Mouse (Mus musculus) midbrain, embryonic 15.5 days (tissue): ENCODE measurements around the gene Jaml. TPM values are rescaled to one million over a fixed set of nuclear protein-coding genes. Genes with fewer than 3 reads are reported as not detected.

ENCODE experiments used
- ATAC-seq: fragments of 200-750 bp; cut with Nextera tagmentation; replicated peaks from 2 replicates; pipeline ENCODE4 v1.8.0; 2017; ENCODE audit warnings: moderate TSS enrichment
- H3K27ac ChIP-seq: fragments of 300-500 bp; sonication (generic); 2 replicates; pipeline ENCODE4 v1.5.1; 2015; ENCODE audit warnings: mild to moderate bottlenecking, inconsistent platforms
- H3K27me3 ChIP-seq: fragments of 300-500 bp; sonication (generic); replicated peaks from 2 replicates; pipeline ENCODE4 v1.6.1; 2015; ENCODE audit warnings: inconsistent platforms
- H3K36me3 ChIP-seq: fragments of 300-500 bp; sonication (generic); replicated peaks from 2 replicates; pipeline ENCODE4 v1.6.1; 2015; ENCODE audit warnings: inconsistent platforms
- H3K4me1 ChIP-seq: fragments of 300-500 bp; sonication (generic); 2 replicates; pipeline ENCODE4 v1.6.1; 2015; ENCODE audit warnings: inconsistent platforms
- H3K4me2 ChIP-seq: fragments of 300-500 bp; sonication (generic); 2 replicates; pipeline ENCODE4 v1.6.1; 2015; ENCODE audit warnings: inconsistent platforms, mild to moderate bottlenecking, moderate library complexity
- H3K4me3 ChIP-seq: fragments of 300-500 bp; sonication (generic); 2 replicates; pipeline ENCODE4 v1.5.1; 2015; ENCODE audit warnings: mild to moderate bottlenecking, inconsistent platforms
- H3K9ac ChIP-seq: fragments of 300-500 bp; sonication (generic); 2 replicates; pipeline ENCODE4 v1.6.1; 2015; ENCODE audit warnings: mild to moderate bottlenecking, inconsistent platforms
- H3K9me3 ChIP-seq: fragments of 300-500 bp; sonication (generic); 2 replicates; pipeline ENCODE4 v1.6.1; 2016; ENCODE audit warnings: inconsistent platforms
- WGBS: fragments of 180-500 bp; shearing (Covaris S2); methylation state at CpG from one replicate; pipeline ENCODE4 v1.1.7; 2015; ENCODE audit warnings: mixed read lengths; 5-methylcytosine and 5-hydroxymethylcytosine counted together
- polyA plus RNA-seq: library from polyadenylated mRNA; unstranded; fragments of >200 nt; fragmentation: Nextera tagmentation; extraction: Ambion mirVana; gene quantifications from 2 replicates; pipeline ENCODE4 v1.2.1, GENCODE M21; 2015

Jaml gene
- polyA plus RNA-seq, 1 experiment from 2014 or later, result 0.26 TPM

DNA sequence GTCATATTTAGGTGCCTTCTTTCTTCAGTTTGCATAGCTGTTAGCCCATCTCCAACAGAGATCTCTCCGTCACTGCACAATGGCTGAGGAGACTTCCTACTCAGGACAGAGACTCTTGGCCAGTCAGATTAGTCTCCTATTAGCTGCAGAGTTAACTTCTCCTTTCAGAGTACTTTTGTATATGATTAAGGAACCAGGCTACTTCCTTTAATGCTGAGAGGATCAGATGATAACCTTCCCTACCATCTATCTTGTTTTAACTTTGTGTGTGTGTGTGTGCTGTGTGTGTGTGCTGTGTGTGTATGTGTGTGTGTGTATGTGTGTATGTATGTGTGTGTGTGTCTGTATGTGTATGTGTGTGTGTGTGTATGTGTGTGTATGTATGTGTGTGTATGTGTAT, 29.3 kb upstream of the Jaml start:
- WGBS, result 85% methylated on average over 1 of the region's 1 CpGs
- Histone ChIP-seq H3K9me3 (no peaks in the 10 kb centered on the region), H3K27ac (no peak overlapping the region), H3K4me3 (no peak overlapping the region), H3K4me2 (no peak overlapping the region), H3K9ac (no peak overlapping the region), H3K27me3 (peaks cover 30% of the 10 kb centered on the region), H3K4me1 (peaks cover 6% of the 10 kb centered on the region), H3K36me3 (no peaks in the 10 kb centered on the region)
- ATAC-seq, result no peak

GRCm38 (mm10) chr9:45050301-45050700, 28.7 kb upstream of the Jaml start:
- Histone ChIP-seq H3K4me3 (no peak overlapping the region), H3K9me3 (no peaks in the 10 kb centered on the region), H3K27me3 (peaks cover 27% of the 10 kb centered on the region), H3K9ac (no peak overlapping the region), H3K4me2 (no peak overlapping the region), H3K4me1 (peaks cover 6% of the 10 kb centered on the region), H3K27ac (no peak overlapping the region), H3K36me3 (no peaks in the 10 kb centered on the region)
- no peak for ATAC-seq
- 81% methylated on average over 2 of the region's 2 CpGs for WGBS

DNA sequence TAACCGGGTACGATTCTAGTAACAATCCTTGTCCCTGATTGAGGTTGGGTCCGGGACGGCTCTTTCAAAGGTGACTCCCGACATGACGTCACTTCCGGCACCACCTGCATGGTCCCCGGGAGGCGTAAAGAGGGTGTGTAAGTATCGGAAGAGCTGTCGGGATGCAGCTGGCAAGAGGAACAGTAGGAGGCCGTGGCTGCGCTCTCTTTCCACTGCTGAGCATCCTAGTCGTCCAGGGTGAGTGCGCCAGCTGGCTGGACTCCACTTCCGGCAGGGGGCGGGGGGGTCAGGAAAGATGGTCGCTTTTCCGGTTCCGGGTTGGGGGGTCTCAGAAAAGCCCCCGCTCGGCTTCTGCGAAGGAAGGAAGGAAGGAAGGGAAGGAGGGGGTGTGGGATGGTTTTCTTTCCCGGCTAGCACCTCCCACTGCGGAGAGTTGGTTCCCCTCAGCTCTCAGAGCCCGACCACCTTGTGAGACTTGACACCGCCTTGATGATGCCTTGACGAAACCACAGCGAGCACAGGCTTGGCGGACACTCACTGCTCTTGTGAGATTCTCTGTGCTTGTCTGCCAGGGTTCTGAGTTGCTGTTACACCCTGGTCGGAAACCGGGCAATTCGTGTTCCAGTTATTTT, 23.8 kb upstream of the Jaml start, which contains the start of gene Mpzl3:
Gene Mpzl3 (plus strand): TSS at position 105 of the 632 bp plus-strand sequence.
- WGBS, result under 1% methylated on average over 28 of the region's 33 CpGs
- H3K4me2 ChIP-seq, result peak within 1 kb of the TSS; percentile 73
- no peaks in the 10 kb centered on the region for H3K36me3 ChIP-seq
- peak within 1 kb of the TSS; percentile 100 for H3K27ac ChIP-seq
- H3K4me3 ChIP-seq, result peak within 1 kb of the TSS; percentile 88
- no peaks in the 10 kb centered on the region for H3K9me3 ChIP-seq
- H3K27me3 ChIP-seq, result peaks cover 29% of the 10 kb centered on the region
- peak; percentile 99 for ATAC-seq
- peak within 1 kb of the TSS; percentile 71 for H3K9ac ChIP-seq
- H3K4me1 ChIP-seq, result peaks cover 6% of the 10 kb centered on the region

- no peak overlapping the region for H3K4me2 ChIP-seq
- H3K9me3 ChIP-seq, result no peaks in the 10 kb centered on the region
- 53% methylated on average over 5 of the region's 5 CpGs for WGBS
- H3K4me3 ChIP-seq, result no peak overlapping the region
- no peak for ATAC-seq
- H3K4me1 ChIP-seq, result peaks cover 6% of the 10 kb centered on the region
- no peaks in the 10 kb centered on the region for H3K36me3 ChIP-seq
- peaks cover 17% of the 10 kb centered on the region for H3K27me3 ChIP-seq
- no peak overlapping the region for H3K27ac ChIP-seq
- no peak overlapping the region for H3K9ac ChIP-seq
These were observed 20.6 kb upstream of the Jaml start for GRCm38 (mm10) chr9:45058304-45058940.

DNA sequence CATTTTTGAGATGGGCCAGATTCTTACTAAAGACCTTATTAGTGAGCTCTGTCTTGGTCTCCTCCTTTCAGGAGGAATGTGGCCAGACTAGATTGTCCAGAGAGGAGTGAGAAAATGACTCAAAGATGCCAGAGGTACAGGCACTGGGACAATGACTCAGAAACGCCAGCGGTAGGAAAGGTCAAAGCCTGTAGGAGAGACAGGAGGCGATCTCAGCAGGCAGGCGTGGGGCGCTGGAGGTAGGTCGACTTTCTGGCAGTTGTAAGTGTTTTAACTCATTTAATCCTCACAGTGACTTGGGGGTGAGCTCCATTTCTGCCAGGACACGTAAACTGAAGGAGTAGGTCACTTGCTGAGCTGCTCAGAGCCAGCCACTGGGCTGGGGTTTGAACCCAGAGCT, 18.8 kb upstream of the Jaml start:
- Histone ChIP-seq H3K4me3 (no peak overlapping the region), H3K9ac (no peak overlapping the region), H3K27me3 (peaks cover 17% of the 10 kb centered on the region), H3K36me3 (no peaks in the 10 kb centered on the region), H3K9me3 (no peaks in the 10 kb centered on the region), H3K4me2 (no peak overlapping the region), H3K4me1 (no peaks in the 10 kb centered on the region), H3K27ac (no peak overlapping the region)
- ATAC-seq, result no peak
- 55% methylated on average over 7 of the region's 7 CpGs for WGBS

- H3K4me2 ChIP-seq, result no peak overlapping the region
- 82% methylated on average over 3 of the region's 3 CpGs for WGBS
- no peaks in the 10 kb centered on the region for H3K36me3 ChIP-seq
- no peaks in the 10 kb centered on the region for H3K9me3 ChIP-seq
- H3K9ac ChIP-seq, result no peak overlapping the region
- H3K27ac ChIP-seq, result no peak overlapping the region
- H3K27me3 ChIP-seq, result peaks cover 11% of the 10 kb centered on the region
- H3K4me3 ChIP-seq, result no peak overlapping the region
- H3K4me1 ChIP-seq, result no peaks in the 10 kb centered on the region
- ATAC-seq, result no peak
These were observed 16.3 kb upstream of the Jaml start for GRCm38 (mm10) chr9:45062677-45063076.

DNA sequence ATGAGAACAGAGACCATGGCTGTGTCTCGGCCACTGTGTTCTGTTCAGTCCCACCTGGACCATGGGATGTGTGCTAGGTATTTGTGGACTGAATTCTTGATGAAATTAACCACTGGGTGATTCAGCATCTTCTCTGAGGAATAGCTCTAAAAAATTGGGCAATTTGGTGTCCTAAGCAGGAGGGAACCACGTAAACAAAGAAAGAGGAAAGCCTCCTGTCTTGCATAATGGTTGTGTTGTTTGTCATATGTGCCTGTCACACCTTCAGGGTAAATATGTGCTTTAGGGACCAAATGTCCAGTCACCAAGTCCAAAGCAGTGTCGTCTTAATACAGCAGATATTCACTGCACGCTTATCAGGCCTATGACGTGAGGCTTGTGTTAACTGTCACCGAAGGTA, 14.6 kb upstream of the Jaml start:
- WGBS, result 89% methylated on average over 6 of the region's 6 CpGs
- H3K9ac ChIP-seq, result no peak overlapping the region
- no peak overlapping the region for H3K4me3 ChIP-seq
- no peak for ATAC-seq
- H3K36me3 ChIP-seq, result no peaks in the 10 kb centered on the region
- no peaks in the 10 kb centered on the region for H3K4me1 ChIP-seq
- H3K4me2 ChIP-seq, result no peak overlapping the region
- no peak overlapping the region for H3K27ac ChIP-seq
- H3K27me3 ChIP-seq, result peaks cover 5% of the 10 kb centered on the region; the same call in 1 of the 2 replicates
- no peaks in the 10 kb centered on the region for H3K9me3 ChIP-seq

- H3K4me1 ChIP-seq, result no peaks in the 10 kb centered on the region
- WGBS, result 88% methylated on average over 4 of the region's 4 CpGs
- H3K9ac ChIP-seq, result no peak overlapping the region
- H3K4me3 ChIP-seq, result no peak overlapping the region
- no peaks in the 10 kb centered on the region for H3K36me3 ChIP-seq
- ATAC-seq, result no peak
- H3K27me3 ChIP-seq, result no peaks in the 10 kb centered on the region
- H3K4me2 ChIP-seq, result no peak overlapping the region
- H3K27ac ChIP-seq, result no peak overlapping the region
- no peaks in the 10 kb centered on the region for H3K9me3 ChIP-seq
These were observed 12.2 kb upstream of the Jaml start for GRCm38 (mm10) chr9:45066735-45067134.

GRCm38 (mm10) chr9:45071800-45072199, 7.2 kb upstream of the Jaml start:
- no peak for ATAC-seq
- H3K4me1 ChIP-seq, result no peaks in the 10 kb centered on the region
- H3K27ac ChIP-seq, result no peak overlapping the region
- H3K9me3 ChIP-seq, result no peaks in the 10 kb centered on the region
- H3K27me3 ChIP-seq, result no peaks in the 10 kb centered on the region
- H3K4me3 ChIP-seq, result no peak overlapping the region
- H3K36me3 ChIP-seq, result no peaks in the 10 kb centered on the region
- 64% methylated on average over 3 of the region's 3 CpGs for WGBS
- H3K9ac ChIP-seq, result no peak overlapping the region
- H3K4me2 ChIP-seq, result no peak overlapping the region

GRCm38 (mm10) chr9:45077859-45078258, 1.1 kb upstream of the Jaml start:
- ATAC-seq, result no peak
- Histone ChIP-seq H3K27ac (no peak overlapping the region), H3K4me3 (no peak overlapping the region), H3K9me3 (no peaks in the 10 kb centered on the region), H3K4me1 (no peaks in the 10 kb centered on the region), H3K27me3 (no peaks in the 10 kb centered on the region), H3K36me3 (no peaks in the 10 kb centered on the region), H3K9ac (no peak overlapping the region), H3K4me2 (no peak overlapping the region)
- WGBS, result 69% methylated on average over 3 of the region's 3 CpGs

- H3K4me1 ChIP-seq, result no peaks in the 10 kb centered on the region
- no peak overlapping the region for H3K9ac ChIP-seq
- 86% methylated on average over 3 of the region's 3 CpGs for WGBS
- H3K27me3 ChIP-seq, result no peaks in the 10 kb centered on the region
- no peak overlapping the region for H3K4me3 ChIP-seq
- H3K27ac ChIP-seq, result no peak overlapping the region
- no peaks in the 10 kb centered on the region for H3K36me3 ChIP-seq
- H3K4me2 ChIP-seq, result no peak overlapping the region
- no peak for ATAC-seq
- H3K9me3 ChIP-seq, result no peaks in the 10 kb centered on the region
These were observed 4.1 kb downstream of the Jaml start for GRCm38 (mm10) chr9:45083132-45083531.

DNA sequence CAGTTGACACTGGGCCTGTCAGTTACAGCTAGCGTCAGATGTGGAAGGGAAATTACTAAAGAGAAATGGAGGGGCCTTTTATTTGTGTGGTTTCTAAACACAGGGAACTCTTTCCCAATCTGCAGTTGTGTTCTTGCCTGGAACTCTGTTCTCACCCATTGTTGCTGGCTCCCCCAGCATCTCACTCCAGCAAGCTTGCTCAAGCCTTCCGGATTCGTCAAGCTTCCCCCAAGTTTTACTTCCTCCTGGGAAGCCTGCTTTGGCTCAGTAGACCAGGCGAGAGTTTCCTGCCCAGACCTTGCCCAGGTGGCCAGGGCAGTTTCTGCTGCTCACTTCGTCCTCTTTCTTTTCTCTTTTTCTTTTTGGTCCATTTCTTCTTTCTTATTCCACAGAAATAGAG, 5.6 kb downstream of the Jaml start:
- Histone ChIP-seq H3K36me3 (no peaks in the 10 kb centered on the region), H3K27me3 (no peaks in the 10 kb centered on the region), H3K9me3 (no peaks in the 10 kb centered on the region), H3K27ac (no peak overlapping the region), H3K9ac (no peak overlapping the region), H3K4me3 (no peak overlapping the region), H3K4me1 (no peaks in the 10 kb centered on the region), H3K4me2 (no peak overlapping the region)
- 78% methylated on average over 5 of the region's 5 CpGs for WGBS
- ATAC-seq, result no peak
